Mouse (Mus musculus) thymus, postnatal 25 days (tissue): ENCODE results near the gene Asz1.

Experiments used
- DNase-seq: peaks from one replicate; pipeline ENCODE4 v3.0.0; 2022

Gene Asz1

GRCm38 (mm10) chr6:18002065-18002464 is 106.8 kb downstream of the Asz1 start:
- no peak for DNase-seq
